Mouse (Mus musculus): ENCODE measurements around the gene Spg20. TPM values are rescaled to one million over a fixed set of nuclear protein-coding genes. Genes with fewer than 3 reads are reported as not detected.

Gene Spg20
- polyA plus RNA-seq (2012; ENCODE audit: insufficient read depth, insufficient read length, low replicate concordance, missing spikeins), result not detected in 2 replicates

- Histone ChIP-seq H3K27ac (ENCODE audit: insufficient read depth, low read depth, low read length) (peak within 1 kb of the TSS; percentile 78), H3K4me1 (ENCODE audit: control insufficient read depth, insufficient read depth, low read length) (peaks cover 4% of the 10 kb centered on the region; the same call in 1 of the 2 replicates), H3K4me3 (ENCODE audit: insufficient read depth, low read depth, low read length) (peak within 1 kb of the TSS; percentile 90)
- under 1% methylated on average over 58 of the region's 58 CpGs for WGBS
- TF ChIP-seq POLR2A (IDR thresholded peaks at IDR 0.05; ENCODE audit: insufficient read depth, low read depth, low read length) (peak; percentile 89), CTCF (IDR thresholded peaks at IDR 0.05; ENCODE audit: insufficient read depth, low read depth, low read length) (peak; percentile 95)
Measured at GRCm38 (mm10) chr3:55111935-55112709, at the start of gene Spg20. Gene Spg20 (plus strand): TSS chr3:55112108.

DNA sequence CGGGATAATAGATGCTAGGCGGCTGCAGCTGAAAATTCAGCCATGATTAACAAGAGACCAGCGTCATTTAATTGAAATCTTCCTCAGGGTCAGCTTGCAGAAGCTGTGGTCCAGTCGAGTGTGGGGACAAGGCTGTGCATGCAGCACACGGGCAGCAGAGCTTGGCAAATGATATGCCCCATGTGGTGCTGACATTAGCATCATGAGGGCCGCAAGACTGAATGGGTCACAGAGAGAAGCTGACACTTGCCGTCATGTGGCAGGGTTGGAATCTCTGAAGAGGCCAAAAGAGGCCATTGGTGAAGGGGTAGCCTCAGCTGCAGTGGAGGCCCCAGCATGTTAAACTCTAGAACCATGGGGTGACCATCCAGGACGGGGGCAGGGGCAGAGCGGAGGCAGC is 49.3 kb upstream of the Spg20 start:
- TF ChIP-seq CTCF (IDR thresholded peaks at IDR 0.05; ENCODE audit: insufficient read depth, low read depth, low read length) (no peak), POLR2A (IDR thresholded peaks at IDR 0.05; ENCODE audit: insufficient read depth, low read depth, low read length) (no peak)
- Histone ChIP-seq H3K4me3 (ENCODE audit: insufficient read depth, low read depth, low read length) (no peak overlapping the region), H3K4me1 (ENCODE audit: control insufficient read depth, insufficient read depth, low read length) (peaks cover 5% of the 10 kb centered on the region; the same call in 1 of the 2 replicates), H3K27ac (ENCODE audit: insufficient read depth, low read depth, low read length) (no peak overlapping the region)
- 81% methylated on average over 9 of the region's 9 CpGs for WGBS

GRCm38 (mm10) chr3:55064396-55064795 is 47.5 kb upstream of the Spg20 start:
- TF ChIP-seq CTCF (IDR thresholded peaks at IDR 0.05; ENCODE audit: insufficient read depth, low read depth, low read length) (peak; percentile 58), POLR2A (IDR thresholded peaks at IDR 0.05; ENCODE audit: insufficient read depth, low read depth, low read length) (no peak)
- Histone ChIP-seq H3K4me1 (ENCODE audit: control insufficient read depth, insufficient read depth, low read length) (peaks cover 11% of the 10 kb centered on the region; the same call in 1 of the 2 replicates), H3K4me3 (ENCODE audit: insufficient read depth, low read depth, low read length) (no peak overlapping the region), H3K27ac (ENCODE audit: insufficient read depth, low read depth, low read length) (no peak overlapping the region)
- 35% methylated on average over 2 of the region's 2 CpGs for WGBS

- Histone ChIP-seq H3K27ac (ENCODE audit: insufficient read depth, low read depth, low read length) (no peak overlapping the region), H3K4me1 (ENCODE audit: control insufficient read depth, insufficient read depth, low read length) (peaks cover 11% of the 10 kb centered on the region; the same call in 1 of the 2 replicates), H3K4me3 (ENCODE audit: insufficient read depth, low read depth, low read length) (no peak overlapping the region)
- 56% methylated on average over 14 of the region's 14 CpGs for WGBS
- TF ChIP-seq POLR2A (IDR thresholded peaks at IDR 0.05; ENCODE audit: insufficient read depth, low read depth, low read length), result no peak
- no peak for TF ChIP-seq CTCF (IDR thresholded peaks at IDR 0.05; ENCODE audit: insufficient read depth, low read depth, low read length)
Measured at GRCm38 (mm10) chr3:55065738-55066665, 45.9 kb upstream of the Spg20 start.

- WGBS, result 73% methylated on average over 12 of the region's 12 CpGs
- Histone ChIP-seq H3K27ac (ENCODE audit: insufficient read depth, low read depth, low read length) (no peak overlapping the region), H3K4me3 (ENCODE audit: insufficient read depth, low read depth, low read length) (no peak overlapping the region), H3K4me1 (ENCODE audit: control insufficient read depth, insufficient read depth, low read length) (peaks cover 11% of the 10 kb centered on the region; the same call in 1 of the 2 replicates)
- TF ChIP-seq POLR2A (IDR thresholded peaks at IDR 0.05; ENCODE audit: insufficient read depth, low read depth, low read length) (no peak), CTCF (IDR thresholded peaks at IDR 0.05; ENCODE audit: insufficient read depth, low read depth, low read length) (no peak)
Measured at GRCm38 (mm10) chr3:55066666-55067023, 45.3 kb upstream of the Spg20 start.

DNA sequence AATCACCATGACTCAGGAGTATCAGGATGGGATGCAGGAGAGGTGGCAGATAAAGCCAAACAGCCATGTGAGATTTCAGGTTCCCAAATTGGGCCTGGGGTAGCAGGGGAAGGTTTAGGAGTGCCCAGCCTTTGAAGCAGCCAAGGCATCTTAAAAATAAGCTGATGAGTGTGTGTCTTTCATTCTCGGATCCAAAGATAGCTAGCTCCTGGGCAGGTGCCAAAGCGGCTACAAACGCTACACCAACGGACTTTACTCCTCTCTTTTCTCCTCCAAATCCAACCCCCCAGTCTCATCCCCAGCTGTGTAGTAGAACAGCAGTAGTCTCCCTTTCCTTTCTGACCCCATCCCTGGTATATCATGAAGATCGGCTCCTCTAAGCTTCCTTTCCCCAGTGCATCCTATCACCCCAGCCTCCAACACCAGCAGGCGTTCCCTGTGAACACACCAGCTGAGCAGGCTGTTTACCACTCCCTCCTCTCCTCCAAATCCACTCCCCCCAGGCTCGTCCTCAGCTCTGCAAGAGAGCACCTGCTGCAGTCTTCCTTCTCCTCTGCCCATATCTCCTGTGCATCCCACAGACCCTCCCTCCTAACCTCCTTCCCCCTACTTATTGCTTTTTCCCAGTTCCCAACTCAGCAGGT is 44.0 kb upstream of the Spg20 start:
- Histone ChIP-seq H3K4me1 (ENCODE audit: control insufficient read depth, insufficient read depth, low read length) (peaks cover 11% of the 10 kb centered on the region; the same call in 1 of the 2 replicates), H3K27ac (ENCODE audit: insufficient read depth, low read depth, low read length) (no peak overlapping the region), H3K4me3 (ENCODE audit: insufficient read depth, low read depth, low read length) (no peak overlapping the region)
- TF ChIP-seq POLR2A (IDR thresholded peaks at IDR 0.05; ENCODE audit: insufficient read depth, low read depth, low read length), result no peak
- no peak for TF ChIP-seq CTCF (IDR thresholded peaks at IDR 0.05; ENCODE audit: insufficient read depth, low read depth, low read length)
- 28% methylated on average over 7 of the region's 7 CpGs for WGBS

DNA sequence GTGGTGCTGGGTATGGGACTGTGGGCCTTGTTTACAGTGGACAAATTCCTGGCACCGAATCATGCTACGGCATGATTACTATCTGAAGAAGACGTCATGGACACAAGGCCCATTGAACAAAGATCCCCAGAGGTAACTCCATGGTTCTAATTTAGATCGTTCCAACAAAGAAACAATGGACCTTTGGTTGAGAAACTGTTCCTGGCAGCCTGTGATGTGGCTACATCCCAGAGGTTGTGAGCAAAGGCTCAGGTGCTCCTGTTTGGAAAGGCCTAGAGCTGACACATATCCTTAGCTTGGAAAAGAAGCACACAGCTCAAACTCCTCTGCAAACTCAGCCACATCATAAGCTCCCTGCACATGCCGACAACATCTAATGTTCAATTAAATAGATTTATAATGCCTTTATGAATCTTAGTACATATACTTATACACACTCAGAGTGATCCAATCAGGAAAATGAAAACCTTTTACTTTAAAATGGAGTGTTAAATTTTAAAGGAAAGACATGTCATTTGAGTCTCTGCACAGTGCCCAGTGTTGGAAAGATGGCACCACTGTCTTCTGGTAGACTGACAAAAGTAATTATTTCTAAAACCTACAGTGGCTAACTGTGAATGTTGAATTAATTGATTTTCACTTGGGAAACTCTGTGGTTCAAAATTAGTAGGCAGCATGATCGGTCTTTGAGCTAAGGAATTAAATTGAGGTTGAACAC is 37.2 kb upstream of the Spg20 start:
- H3K4me1 ChIP-seq (ENCODE audit: control insufficient read depth, insufficient read depth, low read length), result no peaks in the 10 kb centered on the region; the same call in 1 of the 2 replicates
- no peak overlapping the region for H3K27ac ChIP-seq (ENCODE audit: insufficient read depth, low read depth, low read length)
- 70% methylated on average over 6 of the region's 6 CpGs for WGBS
- H3K4me3 ChIP-seq (ENCODE audit: insufficient read depth, low read depth, low read length), result no peak overlapping the region
- TF ChIP-seq CTCF (IDR thresholded peaks at IDR 0.05; ENCODE audit: insufficient read depth, low read depth, low read length), result no peak

DNA sequence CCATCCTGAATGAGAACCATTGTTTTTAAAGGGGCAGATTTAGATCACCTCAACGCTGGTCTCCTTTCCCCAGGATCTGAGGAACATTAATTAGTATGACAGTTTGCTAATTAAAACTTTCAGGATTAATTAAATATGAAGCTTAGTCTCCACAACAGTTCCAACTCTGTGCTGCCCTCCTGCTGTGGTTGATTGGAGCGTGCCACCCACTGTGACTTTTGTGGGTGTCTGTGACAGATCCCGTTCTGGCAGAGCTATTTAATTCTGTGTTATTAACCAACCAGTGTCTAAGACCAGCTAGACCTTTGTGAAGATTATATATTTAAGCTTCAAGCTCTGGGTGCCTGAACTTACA is 36.6 kb upstream of the Spg20 start:
- Histone ChIP-seq H3K4me1 (ENCODE audit: control insufficient read depth, insufficient read depth, low read length) (no peaks in the 10 kb centered on the region; the same call in 1 of the 2 replicates), H3K4me3 (ENCODE audit: insufficient read depth, low read depth, low read length) (no peak overlapping the region), H3K27ac (ENCODE audit: insufficient read depth, low read depth, low read length) (no peak overlapping the region)
- TF ChIP-seq POLR2A (IDR thresholded peaks at IDR 0.05; ENCODE audit: insufficient read depth, low read depth, low read length), result no peak
- no peak for TF ChIP-seq CTCF (IDR thresholded peaks at IDR 0.05; ENCODE audit: insufficient read depth, low read depth, low read length)
- 21% methylated on average over 3 of the region's 3 CpGs for WGBS
